Mouse (Mus musculus) midbrain, embryonic 16.5 days (tissue): Measurements from ENCODE around the gene D630045J12Rik. TPM values are rescaled to one million over a fixed set of nuclear protein-coding genes. Genes with fewer than 3 reads are reported as not detected.

Experiments
- ATAC-seq: fragments of 200-750 bp; cut with Nextera tagmentation; 2 replicates; pipeline ENCODE4 v1.8.0; 2017; ENCODE audit warnings: moderate TSS enrichment
- H3K27ac ChIP-seq: fragments of 300-500 bp; sonication (generic); 2 replicates; pipeline ENCODE4 v1.5.1; 2014; ENCODE audit warnings: mild to moderate bottlenecking, low read length, mixed read lengths
- H3K27me3 ChIP-seq: fragments of 300-500 bp; sonication (generic); 2 replicates; pipeline ENCODE4 v1.6.1; 2014; ENCODE audit warnings: low read depth, low read length, mixed read lengths; ENCODE audit not compliant: control insufficient read depth, insufficient read depth
- H3K36me3 ChIP-seq: fragments of 300-500 bp; sonication (generic); 2 replicates; pipeline ENCODE4 v1.6.1; 2014; ENCODE audit warnings: mild to moderate bottlenecking, low read length, moderate library complexity, mixed read lengths; ENCODE audit not compliant: control insufficient read depth, insufficient read depth
- H3K4me1 ChIP-seq: fragments of 300-500 bp; sonication (generic); 2 replicates; pipeline ENCODE4 v1.6.1; 2014; ENCODE audit warnings: mild to moderate bottlenecking, low read length, mixed read lengths; ENCODE audit not compliant: control insufficient read depth, insufficient read depth
- H3K4me2 ChIP-seq: fragments of 300-500 bp; sonication (generic); 2 replicates; pipeline ENCODE4 v1.6.1; 2014; ENCODE audit warnings: mild to moderate bottlenecking, low read length, mixed read lengths
- H3K4me3 ChIP-seq: fragments of 300-500 bp; sonication (generic); 2 replicates; pipeline ENCODE4 v1.5.1; 2014; ENCODE audit warnings: low read depth, mild to moderate bottlenecking, low read length, moderate library complexity, mixed read lengths
- H3K9ac ChIP-seq: fragments of 300-500 bp; sonication (generic); 2 replicates; pipeline ENCODE4 v1.6.1; 2014; ENCODE audit warnings: low read depth, low read length, mixed read lengths
- H3K9me3 ChIP-seq: fragments of 300-500 bp; sonication (generic); replicated peaks from 2 replicates; pipeline ENCODE4 v1.6.1; 2014; ENCODE audit warnings: mild to moderate bottlenecking, low read length, mixed read lengths; ENCODE audit not compliant: control insufficient read depth, poor library complexity, severe bottlenecking
- WGBS: fragments of 180-500 bp; shearing (Covaris S2); extraction: QIAGEN DNeasy Blood & Tissue Kit; methylation state at CpG from one replicate; pipeline ENCODE4 v1.1.7; 2014; 5-methylcytosine and 5-hydroxymethylcytosine counted together
- polyA plus RNA-seq: library from polyadenylated mRNA; unstranded; fragments of >200 nt; fragmentation: Nextera tagmentation; extraction: Ambion mirVana; gene quantifications from 2 replicates; pipeline ENCODE4 v1.2.1, GENCODE M21; 2015

Gene D630045J12Rik
- polyA plus RNA-seq, 1 experiment from 2014 or later = 15.8 TPM

DNA sequence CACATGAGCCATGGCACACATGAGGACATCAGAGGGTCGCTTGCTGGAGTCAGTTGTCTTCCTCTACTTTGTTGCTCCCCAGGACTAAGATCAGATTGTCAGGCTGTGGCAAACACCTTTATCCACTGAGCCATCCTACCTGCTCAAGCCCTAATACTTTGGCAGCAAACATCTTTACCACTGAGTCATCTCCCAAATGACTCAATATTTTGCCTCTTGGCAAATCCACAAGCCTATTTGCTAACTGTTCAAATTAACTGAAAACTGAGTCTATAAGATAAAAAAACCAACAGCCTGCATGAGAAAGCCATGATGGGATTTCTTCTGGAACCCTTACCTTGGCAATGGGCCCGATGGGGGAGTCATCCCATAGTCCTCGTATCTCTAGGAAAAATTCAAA lies 114.7 kb downstream of the D630045J12Rik start:
- no peak for ATAC-seq
- no peak overlapping the region for H3K4me2 ChIP-seq
- H3K36me3 ChIP-seq = peaks cover 28% of the 10 kb centered on the region
- no peaks in the 10 kb centered on the region for H3K9me3 ChIP-seq
- 90% methylated on average over 3 of the region's 3 CpGs for WGBS
- no peak overlapping the region for H3K4me3 ChIP-seq
- no peaks in the 10 kb centered on the region for H3K27me3 ChIP-seq
- no peak overlapping the region for H3K27ac ChIP-seq
- H3K9ac ChIP-seq = no peak overlapping the region
- H3K4me1 ChIP-seq = no peaks in the 10 kb centered on the region

DNA sequence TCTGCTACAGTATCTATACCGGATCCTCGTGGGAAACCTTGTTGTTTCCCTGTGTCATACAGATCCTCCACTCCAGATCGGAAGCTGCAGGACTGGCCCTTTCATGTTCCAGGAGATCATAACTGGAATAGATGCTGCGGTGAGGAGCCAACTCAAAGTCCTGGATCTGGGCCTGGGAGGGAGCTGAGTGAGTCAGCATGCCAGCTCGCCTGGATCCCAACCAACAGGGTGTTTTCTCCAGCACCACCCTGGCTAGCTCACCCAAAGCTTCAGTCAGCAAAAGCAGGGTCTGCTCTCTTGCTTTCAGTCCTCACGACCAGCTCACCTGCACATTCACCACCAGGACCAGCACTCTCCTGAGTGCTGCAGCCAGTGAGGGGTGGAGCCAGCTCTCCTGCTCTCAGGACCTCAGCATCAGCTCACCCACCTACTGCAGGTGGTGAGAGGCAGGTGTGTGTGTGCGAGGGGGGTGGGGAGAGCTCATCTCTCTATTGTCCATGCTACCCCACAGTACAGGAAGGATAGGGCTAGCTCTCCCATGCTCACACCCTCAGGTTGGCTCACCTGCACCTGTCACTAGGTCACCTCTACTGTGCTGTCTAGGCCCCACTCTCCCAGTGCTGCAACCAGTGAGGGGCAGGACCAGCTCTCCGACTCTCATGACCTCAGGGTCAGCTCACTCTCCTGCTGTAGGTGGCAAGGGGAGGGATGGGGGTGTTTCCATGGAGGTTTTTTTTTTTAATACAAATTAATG lies 118.8 kb downstream of the D630045J12Rik start:
- 87% methylated on average over 8 of the region's 8 CpGs for WGBS
- H3K36me3 ChIP-seq = peaks cover 31% of the 10 kb centered on the region
- no peaks in the 10 kb centered on the region for H3K27me3 ChIP-seq
- ATAC-seq = peak; percentile 51; the same call in 1 of the 2 replicates
- no peak overlapping the region for H3K9ac ChIP-seq
- H3K4me2 ChIP-seq = no peak overlapping the region
- no peak overlapping the region for H3K4me3 ChIP-seq
- H3K4me1 ChIP-seq = no peaks in the 10 kb centered on the region; the same call in 1 of the 2 replicates
- no peaks in the 10 kb centered on the region for H3K9me3 ChIP-seq
- H3K27ac ChIP-seq = no peak overlapping the region

DNA sequence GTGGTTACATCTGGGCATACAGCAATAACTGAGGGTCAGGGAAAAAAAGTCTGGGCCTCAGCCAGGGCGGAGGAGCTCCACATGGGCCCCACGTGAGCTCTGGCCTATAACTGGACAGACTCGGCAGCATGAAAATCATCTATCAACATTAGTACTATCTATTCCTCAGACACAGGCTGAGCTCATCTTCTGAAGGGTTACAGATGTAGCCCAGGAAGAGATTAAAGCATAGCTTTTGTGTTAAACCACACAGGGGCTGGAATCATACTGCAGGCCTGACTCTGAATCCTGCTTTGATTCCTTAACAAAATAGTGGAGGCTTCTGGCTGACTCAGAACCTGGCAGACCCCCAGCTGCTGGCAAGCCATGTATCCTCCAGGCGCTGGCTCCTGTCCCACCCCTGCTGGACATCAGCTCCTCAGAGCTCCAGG lies 122.0 kb downstream of the D630045J12Rik start:
- Histone ChIP-seq H3K4me3 (no peak overlapping the region), H3K4me2 (no peak overlapping the region), H3K27ac (no peak overlapping the region), H3K4me1 (no peaks in the 10 kb centered on the region; the same call in 1 of the 2 replicates), H3K27me3 (no peaks in the 10 kb centered on the region), H3K36me3 (peaks cover 41% of the 10 kb centered on the region), H3K9ac (no peak overlapping the region), H3K9me3 (no peaks in the 10 kb centered on the region)
- ATAC-seq = 0 out of 2 replicates have a peak, but pooled peaks have one; percentile 14
- WGBS = 69% methylated on average over 4 of the region's 4 CpGs

DNA sequence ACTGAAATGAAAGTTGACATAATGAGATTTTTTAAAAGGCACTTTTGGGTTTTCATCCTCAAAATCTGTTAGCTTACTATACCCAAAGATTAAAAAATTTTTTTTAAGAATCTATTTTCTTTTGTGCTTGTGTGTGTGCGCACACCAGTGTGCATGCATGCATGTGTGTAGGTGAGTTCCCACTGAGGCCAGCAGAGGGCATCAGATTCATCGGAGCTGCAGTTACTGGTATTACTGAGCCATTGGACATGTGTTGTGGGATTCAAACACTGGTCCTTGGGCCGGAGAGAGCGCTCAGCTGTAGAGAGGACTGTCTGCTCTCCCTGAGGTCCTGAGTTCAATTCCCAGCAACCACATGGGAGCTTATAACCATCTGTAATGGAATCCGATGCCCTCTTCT lies 123.9 kb downstream of the D630045J12Rik start:
- Histone ChIP-seq H3K9me3 (no peaks in the 10 kb centered on the region), H3K27ac (no peak overlapping the region), H3K4me1 (no peaks in the 10 kb centered on the region; the same call in 1 of the 2 replicates), H3K4me2 (no peak overlapping the region), H3K36me3 (peaks cover 41% of the 10 kb centered on the region), H3K27me3 (no peaks in the 10 kb centered on the region), H3K4me3 (no peak overlapping the region), H3K9ac (no peak overlapping the region)
- 98% methylated on average over 5 of the region's 5 CpGs for WGBS
- no peak for ATAC-seq

DNA sequence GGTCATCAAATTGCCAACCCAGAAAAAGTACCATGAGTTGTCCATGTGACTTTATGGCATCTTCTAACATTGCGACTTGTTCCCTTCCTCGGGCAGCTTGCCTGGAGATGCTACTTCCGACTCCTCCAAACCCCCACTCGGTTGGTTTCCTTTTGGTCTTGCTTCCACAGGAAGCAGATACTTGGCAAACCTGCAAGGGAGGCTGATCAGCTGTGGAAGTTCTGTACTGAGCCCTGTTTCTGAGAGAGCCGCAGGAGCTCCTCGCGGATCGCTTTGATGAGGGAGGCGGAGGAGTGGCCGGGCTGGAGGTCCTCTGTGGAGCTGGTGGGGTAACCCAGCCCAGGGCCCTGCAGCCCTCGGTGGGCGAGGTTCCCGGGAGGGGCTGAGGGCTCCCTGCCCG lies 125.7 kb downstream of the D630045J12Rik start:
- no peak for ATAC-seq

DNA sequence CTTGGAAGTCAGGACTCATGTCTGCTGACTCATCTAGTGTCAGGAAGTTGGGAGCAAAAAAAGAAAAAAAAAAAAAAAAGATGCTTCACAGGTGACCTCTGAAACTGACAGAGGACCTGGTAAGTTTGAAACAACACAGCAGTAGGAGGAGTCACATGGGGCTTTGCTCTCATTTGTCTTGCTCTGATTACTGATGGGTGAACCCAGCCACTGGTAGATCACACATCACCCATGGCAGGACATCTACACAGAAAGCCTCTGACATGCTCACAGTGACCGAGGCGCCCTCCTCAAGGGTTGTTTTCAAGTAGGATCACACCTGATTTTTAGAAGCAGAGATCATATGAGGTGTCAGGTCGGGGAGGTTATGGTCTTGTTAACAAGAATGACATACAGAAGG lies 128.3 kb downstream of the D630045J12Rik start:
- peaks cover 39% of the 10 kb centered on the region for H3K36me3 ChIP-seq
- WGBS = 95% methylated on average over 3 of the region's 3 CpGs

More for the DNA sequence above, 125.7 kb downstream of the D630045J12Rik start:
- Histone ChIP-seq H3K4me1 (no peaks in the 10 kb centered on the region; the same call in 1 of the 2 replicates), H3K27ac (no peak overlapping the region), H3K9ac (no peak overlapping the region), H3K27me3 (no peaks in the 10 kb centered on the region), H3K4me3 (no peak overlapping the region), H3K4me2 (no peak overlapping the region), H3K36me3 (peaks cover 45% of the 10 kb centered on the region), H3K9me3 (no peaks in the 10 kb centered on the region)
- 90% methylated on average over 14 of the region's 14 CpGs for WGBS

DNA sequence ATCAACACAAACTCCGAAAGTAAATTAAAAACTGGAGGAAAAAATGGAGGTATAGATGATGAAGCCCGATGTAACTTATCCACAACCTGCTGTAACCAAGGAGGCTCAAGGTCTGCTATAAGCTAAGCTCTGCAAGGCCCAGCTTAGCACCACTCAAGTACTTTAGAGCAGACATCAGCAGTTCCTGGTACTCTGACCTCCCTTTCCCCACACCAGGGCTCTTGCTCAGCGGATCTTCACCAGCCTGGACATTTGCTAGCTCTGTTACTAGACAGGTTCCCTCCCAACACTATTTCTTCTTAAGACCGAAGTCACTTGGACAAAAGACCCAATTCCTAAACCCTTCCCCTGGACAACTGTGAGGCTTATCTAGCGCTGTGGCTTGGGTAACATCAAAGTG lies 128.9 kb downstream of the D630045J12Rik start:
- Histone ChIP-seq H3K4me3 (no peak overlapping the region), H3K4me1 (no peaks in the 10 kb centered on the region), H3K9me3 (no peaks in the 10 kb centered on the region), H3K36me3 (peaks cover 35% of the 10 kb centered on the region), H3K9ac (no peak overlapping the region), H3K4me2 (no peak overlapping the region), H3K27ac (no peak overlapping the region), H3K27me3 (no peaks in the 10 kb centered on the region)
- ATAC-seq = no peak
- 98% methylated on average over 5 of the region's 5 CpGs for WGBS

More for the DNA sequence above, 128.3 kb downstream of the D630045J12Rik start:
- no peaks in the 10 kb centered on the region for H3K27me3 ChIP-seq
- H3K27ac ChIP-seq = no peak overlapping the region
- H3K9ac ChIP-seq = no peak overlapping the region
- H3K4me3 ChIP-seq = no peak overlapping the region
- H3K4me2 ChIP-seq = no peak overlapping the region
- no peaks in the 10 kb centered on the region for H3K4me1 ChIP-seq
- ATAC-seq = no peak
- no peaks in the 10 kb centered on the region for H3K9me3 ChIP-seq

DNA sequence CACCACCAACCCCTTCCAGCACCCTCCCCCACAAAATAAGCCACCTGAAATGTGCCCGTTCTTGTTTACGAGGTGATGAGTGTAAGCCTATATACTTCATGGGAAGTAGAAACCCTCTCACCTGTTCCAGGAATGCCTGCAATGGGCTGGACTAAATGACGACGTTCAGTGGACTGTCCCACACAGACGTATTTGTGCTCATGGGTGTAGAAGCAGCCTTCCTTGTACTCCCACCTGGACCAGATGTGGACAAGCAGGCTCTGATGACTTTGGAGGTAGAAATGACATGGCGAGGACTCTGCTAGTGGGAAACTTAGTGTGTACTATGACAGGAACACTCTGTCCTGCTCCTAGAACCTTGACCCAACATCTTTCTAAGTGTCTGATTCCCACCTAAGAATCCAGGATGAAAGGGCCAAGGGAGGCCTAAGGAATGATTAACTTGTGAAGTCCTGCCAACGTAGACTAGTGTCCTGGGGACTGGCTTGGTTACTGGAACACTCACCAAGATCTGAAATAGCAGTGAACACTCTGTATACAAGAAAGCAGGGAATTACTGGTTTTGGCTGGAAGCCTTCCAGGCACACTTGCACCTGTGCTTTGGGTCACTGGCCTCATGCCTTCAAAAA lies 129.5 kb downstream of the D630045J12Rik start, which contains the start of gene Atp6v0a4:
Gene Atp6v0a4 (minus strand): TSS at position 380 of the 629 bp plus-strand sequence.
- peaks cover 34% of the 10 kb centered on the region for H3K36me3 ChIP-seq
- no peak within 1 kb of the TSS for H3K27ac ChIP-seq
- H3K9me3 ChIP-seq = no peaks in the 10 kb centered on the region
- H3K4me3 ChIP-seq = no peak within 1 kb of the TSS
- no peaks in the 10 kb centered on the region for H3K27me3 ChIP-seq
- H3K9ac ChIP-seq = no peak within 1 kb of the TSS
- WGBS = 94% methylated on average over 7 of the region's 7 CpGs
- H3K4me2 ChIP-seq = no peak within 1 kb of the TSS
- no peak for ATAC-seq
- no peaks in the 10 kb centered on the region for H3K4me1 ChIP-seq
